Mouse (Mus musculus): ENCODE results near the gene Glb1l. TPM values are rescaled to one million over a fixed set of nuclear protein-coding genes. Genes with fewer than 3 reads are reported as not detected.

Gene Glb1l
- total RNA-seq, 1 experiment from 2014 or later = 16.2 TPM

DNA sequence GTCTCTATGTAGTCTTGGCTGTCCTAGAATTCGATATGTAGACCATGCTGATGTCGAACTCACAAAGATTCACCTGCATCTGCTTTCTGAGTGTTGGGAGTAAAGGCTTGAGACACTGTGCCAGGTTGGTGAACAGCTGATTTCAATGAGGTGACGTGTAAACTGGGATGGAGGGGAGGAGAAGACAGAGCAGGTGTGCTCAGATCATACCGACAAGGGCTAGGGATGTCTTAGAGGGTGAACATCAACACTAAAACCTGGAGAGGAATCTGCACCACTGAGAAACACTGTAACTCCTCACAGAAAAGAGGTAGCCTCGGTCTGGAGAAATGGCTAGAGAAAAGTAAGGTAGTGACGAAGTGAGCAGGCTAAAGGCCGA lies 42.5 kb downstream of the Glb1l start:
- ATAC-seq (ENCODE audit: extremely low read depth, insufficient number of reproducible peaks, low FRiP score, poor library complexity, severe bottlenecking) = no peak

GRCm38 (mm10) chr1:75160256-75160617 lies 50.4 kb downstream of the Glb1l start:
- no peak for ATAC-seq (ENCODE audit: extremely low read depth, insufficient number of reproducible peaks, low FRiP score, poor library complexity, severe bottlenecking)

GRCm38 (mm10) chr1:75159540-75160255 lies 50.9 kb downstream of the Glb1l start:
- no peak for ATAC-seq (ENCODE audit: extremely low read depth, insufficient number of reproducible peaks, low FRiP score, poor library complexity, severe bottlenecking)

- ATAC-seq (ENCODE audit: extremely low read depth, insufficient number of reproducible peaks, low FRiP score, poor library complexity, severe bottlenecking) = no peak
These were observed 51.6 kb downstream of the Glb1l start for GRCm38 (mm10) chr1:75158990-75159389.

DNA sequence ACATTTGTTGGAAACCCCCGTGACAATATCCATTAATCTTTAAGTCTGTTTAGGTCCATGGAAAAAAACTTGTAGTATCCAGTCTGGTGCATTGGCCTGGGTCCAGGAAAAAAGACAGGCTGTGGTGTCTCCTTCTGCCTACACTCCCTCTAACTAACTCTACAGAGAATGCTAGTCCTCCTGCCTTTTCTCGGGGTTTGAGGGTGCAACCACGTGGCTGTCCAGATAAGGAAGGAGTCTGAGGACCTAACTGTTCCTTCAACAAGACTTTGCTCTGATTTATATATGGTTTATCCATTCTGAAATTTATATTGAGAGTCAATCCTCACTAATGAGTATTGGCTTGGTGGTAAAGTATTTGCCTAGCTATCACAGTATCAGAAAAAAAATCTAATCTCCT lies 54.8 kb downstream of the Glb1l start:
- ATAC-seq (ENCODE audit: extremely low read depth, insufficient number of reproducible peaks, low FRiP score, poor library complexity, severe bottlenecking) = no peak

GRCm38 (mm10) chr1:75148727-75149126 lies 61.9 kb downstream of the Glb1l start:
- no peak for ATAC-seq (ENCODE audit: extremely low read depth, insufficient number of reproducible peaks, low FRiP score, poor library complexity, severe bottlenecking)

Other genes with a start within 250 kb of the Glb1l start
- gene Nhej1, start 85.6 kb downstream of the Glb1l start, total RNA-seq (2017) = 8.3 and 8.5 TPM in 2 replicates
- 0.37 TPM in 1 of 2 replicates, not detected in the other for gene Slc23a3, start 76.9 kb downstream of the Glb1l start, total RNA-seq (2017)
- gene Cnppd1, start 68.1 kb downstream of the Glb1l start, total RNA-seq (2017) = 126 and 131 TPM in 2 replicates
- 49.4 and 85.1 TPM in 2 replicates for gene Retreg2, start 68.0 kb downstream of the Glb1l start, total RNA-seq (2017)
- gene Zfand2b, start 42.2 kb downstream of the Glb1l start, total RNA-seq (2017) = 62.7 and 63.7 TPM in 2 replicates
- gene Abcb6, start 30.4 kb downstream of the Glb1l start, total RNA-seq (2017) = 2.1 and 3.2 TPM in 2 replicates
- 59.0 and 64.9 TPM in 2 replicates for gene Ankzf1, start 18.7 kb downstream of the Glb1l start, total RNA-seq (2017)
- 18.2 and 26.2 TPM in 2 replicates for gene Atg9a, start 18.6 kb downstream of the Glb1l start, total RNA-seq (2017)
- gene Stk16, start within 50 bp of the Glb1l start, total RNA-seq (2017) = 60.2 and 75.4 TPM in 2 replicates
- 77.0 and 83.7 TPM in 2 replicates for gene Tuba4a, start 9.1 kb upstream of the Glb1l start, total RNA-seq (2017)
- gene A630095N17Rik, start 21.3 kb upstream of the Glb1l start, total RNA-seq (2017) = not detected in 2 replicates
- 39.7 and 54.4 TPM in 2 replicates for gene Dnajb2, start 25.6 kb upstream of the Glb1l start, total RNA-seq (2017)
- not detected in 2 replicates for gene Ptprn, start 53.7 kb upstream of the Glb1l start, total RNA-seq (2017)
- gene Resp18, start 67.6 kb upstream of the Glb1l start, total RNA-seq (2017) = not detected in 2 replicates
- 33.1 and 39.0 TPM in 2 replicates for gene Dnpep, start 107.2 kb upstream of the Glb1l start, total RNA-seq (2017)
- not detected in 2 replicates for gene Des, start 149.5 kb upstream of the Glb1l start, total RNA-seq (2017)
- gene Speg, start 164.5 kb upstream of the Glb1l start, total RNA-seq (2017) = not detected in 2 replicates
- gene Gmppa, start 225.1 kb upstream of the Glb1l start, total RNA-seq (2017) = 32.6 and 34.4 TPM in 2 replicates
- gene Asic4, start 239.6 kb upstream of the Glb1l start, total RNA-seq (2017) = not detected in 2 replicates

Measured in neutrophil, adult 5-6 weeks (primary cell).